Mouse (Mus musculus): ENCODE measurements around the gene Nutf2-ps1.

The Nutf2-ps1 gene

GRCm38 (mm10) chr19:53571056-53571455 lies 17.8 kb downstream of the Nutf2-ps1 start:
- no peak for DNase-seq (ENCODE audit: low read depth, low spot score)

- DNase-seq (ENCODE audit: low read depth, low spot score), result no peak
These were observed 20.3 kb downstream of the Nutf2-ps1 start for GRCm38 (mm10) chr19:53568553-53568952.

GRCm38 (mm10) chr19:53567864-53568263 lies 21.0 kb downstream of the Nutf2-ps1 start:
- DNase-seq (ENCODE audit: low read depth, low spot score), result no peak

- DNase-seq (ENCODE audit: low read depth, low spot score), result no peak
These were observed 23.1 kb downstream of the Nutf2-ps1 start for GRCm38 (mm10) chr19:53565565-53566277.

- no peak for DNase-seq (ENCODE audit: low read depth, low spot score)
These were observed 24.7 kb downstream of the Nutf2-ps1 start for GRCm38 (mm10) chr19:53564174-53564573.

GRCm38 (mm10) chr19:53560436-53560835 lies 28.4 kb downstream of the Nutf2-ps1 start:
- no peak for DNase-seq (ENCODE audit: low read depth, low spot score)

GRCm38 (mm10) chr19:53557267-53557936 lies 31.5 kb downstream of the Nutf2-ps1 start:
- no peak for DNase-seq (ENCODE audit: low read depth, low spot score)

- DNase-seq (ENCODE audit: low read depth, low spot score), result no peak
These were observed 32.0 kb downstream of the Nutf2-ps1 start for GRCm38 (mm10) chr19:53556841-53557240.

- DNase-seq (ENCODE audit: low read depth, low spot score), result no peak
These were observed 33.8 kb downstream of the Nutf2-ps1 start for GRCm38 (mm10) chr19:53554981-53555616.

- DNase-seq (ENCODE audit: low read depth, low spot score), result no peak
These were observed 34.5 kb downstream of the Nutf2-ps1 start for GRCm38 (mm10) chr19:53554402-53554801.

GRCm38 (mm10) chr19:53552795-53553194 lies 36.1 kb downstream of the Nutf2-ps1 start:
- DNase-seq (ENCODE audit: low read depth, low spot score), result no peak

- no peak for DNase-seq (ENCODE audit: low read depth, low spot score)
These were observed 36.6 kb downstream of the Nutf2-ps1 start for GRCm38 (mm10) chr19:53552216-53552786.

- no peak for DNase-seq (ENCODE audit: low read depth, low spot score)
These were observed 37.9 kb downstream of the Nutf2-ps1 start for GRCm38 (mm10) chr19:53550972-53551371.

GRCm38 (mm10) chr19:53547597-53547996 lies 41.3 kb downstream of the Nutf2-ps1 start:
- no peak for DNase-seq (ENCODE audit: low read depth, low spot score)

GRCm38 (mm10) chr19:53544923-53545561 lies 43.8 kb downstream of the Nutf2-ps1 start:
- DNase-seq (ENCODE audit: low read depth, low spot score), result no peak

GRCm38 (mm10) chr19:53543602-53544001 lies 45.3 kb downstream of the Nutf2-ps1 start:
- DNase-seq (ENCODE audit: low read depth, low spot score), result no peak

- DNase-seq (ENCODE audit: low read depth, low spot score), result no peak
These were observed 49.6 kb downstream of the Nutf2-ps1 start for GRCm38 (mm10) chr19:53539296-53539695.

GRCm38 (mm10) chr19:53538796-53539195 lies 50.1 kb downstream of the Nutf2-ps1 start:
- DNase-seq (ENCODE audit: low read depth, low spot score), result no peak
